Mouse (Mus musculus): ENCODE results near the gene Pcare. TPM values are rescaled to one million over a fixed set of nuclear protein-coding genes. Genes with fewer than 3 reads are reported as not detected.

Gene Pcare
- polyA plus RNA-seq (2017; shearing (Covaris generic)) = not detected

DNA sequence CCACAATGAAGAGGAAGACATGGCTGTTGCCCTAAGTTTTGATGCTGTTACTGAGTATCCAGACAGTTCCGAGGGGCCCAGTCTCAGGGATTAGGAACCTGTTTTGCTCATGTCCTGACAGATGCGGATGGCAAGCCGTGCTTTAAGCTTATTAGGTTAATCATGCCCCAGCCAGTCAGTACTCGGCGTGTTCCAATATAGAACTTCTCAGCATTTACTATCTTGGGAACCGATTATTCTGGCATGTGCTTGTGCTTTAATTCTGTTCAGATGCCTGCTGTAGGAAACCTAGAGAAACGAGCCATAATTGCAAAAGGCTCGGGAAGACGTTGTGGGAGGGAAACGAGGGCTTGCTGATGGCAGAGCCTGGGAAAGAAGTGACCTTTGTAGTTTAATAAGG, at the start of gene Pcare:
Gene Pcare, minus strand, starts transcription at position 64 of the 400 bp plus-strand sequence.

DNA sequence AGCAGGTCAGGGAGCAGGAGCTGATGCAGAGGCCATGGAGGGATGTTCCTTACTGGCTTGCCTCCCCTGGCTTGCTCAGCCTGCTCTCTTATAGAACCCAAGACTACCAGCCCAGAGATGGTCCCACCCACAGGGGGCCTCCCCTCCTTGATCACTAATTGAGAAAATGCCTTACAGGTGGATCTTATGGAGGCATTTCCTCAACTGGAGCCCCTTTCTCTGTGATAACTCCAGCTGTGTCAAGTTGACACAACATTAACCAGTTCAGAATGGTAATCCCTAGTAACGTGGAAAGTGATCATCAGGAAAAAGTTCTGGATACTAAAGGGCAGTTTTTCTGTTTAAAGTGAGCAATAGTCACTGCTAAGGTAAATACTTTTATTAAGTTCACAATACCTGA, 15.5 kb upstream of the Pcare start, which contains the start of gene Clip4:
Gene Clip4, plus strand, starts transcription at position 301 of the 400 bp plus-strand sequence.

Other genes starting within 250 kb of the Pcare start
- gene Ndc80, start 226.0 kb downstream of the Pcare start, polyA plus RNA-seq (2017; shearing (Covaris generic)) = 12.5 TPM
- 0.89 TPM for gene Spdya, start 200.8 kb downstream of the Pcare start, polyA plus RNA-seq (2017; shearing (Covaris generic))
- gene Wdr43, start 137.0 kb downstream of the Pcare start, polyA plus RNA-seq (2017; shearing (Covaris generic)) = 148 TPM
- gene Togaram2, start 79.6 kb downstream of the Pcare start, polyA plus RNA-seq (2017; shearing (Covaris generic)) = not detected
- not detected for gene Clip4, start 15.6 kb upstream of the Pcare start, polyA plus RNA-seq (2017; shearing (Covaris generic))